Mouse (Mus musculus) lung, adult 2 months (tissue): ENCODE measurements around the gene Eif5a. TPM values are rescaled to one million over a fixed set of nuclear protein-coding genes. Genes with fewer than 3 reads are reported as not detected.

Source experiments
- DNase-seq: peaks from one replicate; pipeline ENCODE4 v3.0.0; 2022
- H3K4me1 ChIP-seq: fragments of 200-500 bp; 2 replicates; pipeline ENCODE4 v1.6.1; 2011; ENCODE audit warnings: low read length; ENCODE audit not compliant: control insufficient read depth, insufficient read depth
- H3K4me3 ChIP-seq: fragments of 200-500 bp; replicated peaks from 2 replicates; pipeline ENCODE3; 2011; ENCODE audit warnings: low read depth, mild to moderate bottlenecking, control low read depth, low read length; ENCODE audit errors: extremely low read depth
- CTCF ChIP-seq: fragments of 200-500 bp; IDR thresholded peaks from 2 replicates; pipeline ENCODE4 v1.5.1; 2011; ENCODE audit warnings: mild to moderate bottlenecking, low read length, control low read depth; ENCODE audit not compliant: insufficient read depth
- POLR2A ChIP-seq: fragments of 200-500 bp; IDR thresholded peaks from 2 replicates; pipeline ENCODE4 v1.6.1; 2011; ENCODE audit warnings: low read depth, mild to moderate bottlenecking, control low read depth, low read length, borderline replicate concordance; ENCODE audit errors: extremely low read depth
- WGBS: fragments of 180-500 bp; shearing (Covaris S2); methylation state at CpG from one replicate; pipeline ENCODE4 v1.1.7; 2018; 5-methylcytosine and 5-hydroxymethylcytosine counted together
- polyA plus RNA-seq: library from polyadenylated mRNA; depleted of rRNA; stranded (reverse); fragments of >200 nt; gene quantifications from 2 replicates; pipeline ENCODE4 v1.2.3, GENCODE M21; 2012; rRNA removed

Eif5a gene
- polyA plus RNA-seq, 1 experiment = 372 TPM

GRCm38 (mm10) chr11:69879711-69880110, 42.0 kb downstream of the Eif5a start:
- TF ChIP-seq POLR2A (no peak), CTCF (no peak)
- WGBS = 47% methylated on average over 15 of the region's 15 CpGs
- peak overlapping the region; percentile 97 for H3K4me3 ChIP-seq
- H3K4me1 ChIP-seq = peaks cover 17% of the 10 kb centered on the region
- DNase-seq = peak; percentile 45

- Histone ChIP-seq H3K4me3 (peak overlapping the region; percentile 25), H3K4me1 (peaks cover 14% of the 10 kb centered on the region)
- WGBS = 79% methylated on average over 6 of the region's 6 CpGs
- DNase-seq = no peak
- TF ChIP-seq POLR2A = no peak
- TF ChIP-seq CTCF = no peak
Observed at GRCm38 (mm10) chr11:69878952-69879351, 42.8 kb downstream of the Eif5a start.

DNA sequence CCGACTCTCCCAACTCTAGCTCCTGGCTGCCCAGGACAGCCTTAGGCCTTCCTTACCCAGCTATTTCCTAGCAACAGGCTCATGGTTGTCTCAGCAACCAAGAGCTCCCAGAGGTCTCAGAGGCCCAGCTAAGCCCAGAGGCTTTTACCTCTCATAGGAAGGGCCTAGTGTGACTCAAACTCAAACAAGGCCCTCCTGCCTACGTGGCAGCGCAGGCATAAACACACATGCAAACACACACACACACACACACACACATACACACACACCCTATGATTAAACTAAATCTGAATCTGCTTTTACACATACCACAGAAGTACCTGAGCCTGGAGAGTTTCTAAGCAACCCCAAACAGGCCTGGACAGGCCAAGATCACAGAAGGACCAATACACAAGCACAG, 43.4 kb downstream of the Eif5a start:
- Histone ChIP-seq H3K4me3 (no peak overlapping the region), H3K4me1 (peaks cover 14% of the 10 kb centered on the region)
- no peak for DNase-seq
- no peak for TF ChIP-seq CTCF
- TF ChIP-seq POLR2A = no peak
- WGBS = 53% methylated on average over 3 of the region's 3 CpGs

- 67% methylated on average over 11 of the region's 11 CpGs for WGBS
- no peak for DNase-seq
- TF ChIP-seq POLR2A (no peak), CTCF (no peak)
- peak within 1 kb of the TSS; percentile 11 for H3K4me3 ChIP-seq
- H3K4me1 ChIP-seq = peaks cover 14% of the 10 kb centered on the region
Observed at GRCm38 (mm10) chr11:69877878-69878277, 43.9 kb downstream of the Eif5a start, which contains the start of gene Tmem95. Gene Tmem95, minus strand, starts transcription at chr11:69878018.

DNA sequence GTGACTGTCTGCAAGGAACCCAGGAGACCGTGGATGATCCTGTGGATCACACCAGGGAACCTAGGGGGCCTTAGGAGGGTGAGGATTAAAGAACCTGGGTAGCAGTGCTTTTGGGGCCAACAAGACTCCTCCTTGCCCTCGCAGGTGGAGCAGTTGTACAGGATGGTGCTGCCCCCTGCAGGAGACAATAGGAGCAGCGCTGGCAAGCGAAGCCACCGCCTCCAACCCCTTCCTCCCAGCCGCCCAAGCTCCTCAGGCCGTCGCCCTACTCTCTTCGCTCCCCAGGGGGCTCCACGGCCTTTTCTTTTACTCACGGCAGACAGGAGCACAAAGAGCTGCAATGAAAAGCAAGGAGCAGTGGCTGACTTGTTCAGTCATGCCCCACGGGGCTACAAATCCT, 44.9 kb downstream of the Eif5a start:
- peak; percentile 87 for DNase-seq
- TF ChIP-seq CTCF (peak; percentile 77), POLR2A (peak; percentile 49; the same call in 1 of the 2 replicates)
- peak overlapping the region; percentile 11 for H3K4me3 ChIP-seq
- WGBS = 3% methylated on average over 12 of the region's 12 CpGs
- peaks cover 14% of the 10 kb centered on the region for H3K4me1 ChIP-seq

GRCm38 (mm10) chr11:69876186-69876585, 45.6 kb downstream of the Eif5a start:
- no peak overlapping the region for H3K4me3 ChIP-seq
- DNase-seq = peak; percentile 45
- 11% methylated on average over 7 of the region's 7 CpGs for WGBS
- peaks cover 11% of the 10 kb centered on the region for H3K4me1 ChIP-seq
- TF ChIP-seq CTCF = 0 out of 2 replicates have a peak, but pooled peaks have one; percentile 18
- TF ChIP-seq POLR2A = peak; percentile 54; the same call in 1 of the 2 replicates

- no peak overlapping the region for H3K4me3 ChIP-seq
- TF ChIP-seq POLR2A (no peak), CTCF (no peak)
- 70% methylated on average over 4 of the region's 4 CpGs for WGBS
- H3K4me1 ChIP-seq = peaks cover 4% of the 10 kb centered on the region
- no peak for DNase-seq
Observed at GRCm38 (mm10) chr11:69872451-69872850, 49.3 kb downstream of the Eif5a start.

DNA sequence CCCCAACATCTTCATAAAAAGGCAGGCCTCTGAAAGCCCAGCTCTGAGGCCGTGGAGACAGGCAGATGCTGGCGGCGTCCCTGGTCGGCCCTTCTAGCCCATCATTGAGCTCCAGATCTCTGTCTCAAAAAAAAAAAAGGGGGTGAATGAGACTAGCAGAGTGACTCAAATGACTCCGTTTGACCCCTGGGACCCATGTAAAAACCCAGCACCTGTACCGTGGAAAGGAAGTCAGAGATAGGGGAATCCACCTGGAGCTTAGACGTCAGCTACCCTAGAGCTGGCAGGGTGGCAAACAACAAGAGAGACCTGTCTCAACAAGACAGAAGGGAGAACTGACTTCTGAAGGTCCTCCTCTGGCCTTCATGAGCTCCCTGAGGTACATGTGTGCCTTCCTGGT, 49.9 kb downstream of the Eif5a start:
- Histone ChIP-seq H3K4me1 (peaks cover 4% of the 10 kb centered on the region), H3K4me3 (no peak overlapping the region)
- 89% methylated on average over 7 of the region's 7 CpGs for WGBS
- TF ChIP-seq CTCF (no peak), POLR2A (no peak)
- DNase-seq = no peak

- 89% methylated on average over 2 of the region's 2 CpGs for WGBS
- no peak for TF ChIP-seq POLR2A
- TF ChIP-seq CTCF = no peak
Observed at GRCm38 (mm10) chr11:69870289-69871069, 51.3 kb downstream of the Eif5a start.

GRCm38 (mm10) chr11:69867335-69867734, 54.4 kb downstream of the Eif5a start:
- 47% methylated on average over 9 of the region's 9 CpGs for WGBS
- no peak overlapping the region for H3K4me3 ChIP-seq
- no peak for TF ChIP-seq CTCF
- no peak for TF ChIP-seq POLR2A
- H3K4me1 ChIP-seq = no peaks in the 10 kb centered on the region; the same call in 1 of the 2 replicates
- no peak for DNase-seq

More at GRCm38 (mm10) chr11:69870289-69871069, 51.3 kb downstream of the Eif5a start:
- Histone ChIP-seq H3K4me3 (no peak overlapping the region), H3K4me1 (no peaks in the 10 kb centered on the region)
- no peak for DNase-seq

Other genes starting within 250 kb of the Eif5a start
- gene Eif4a1, start 249.5 kb downstream of the Eif5a start, polyA plus RNA-seq = 152 and 265 TPM in 2 replicates
- gene Senp3, start 239.9 kb downstream of the Eif5a start, polyA plus RNA-seq = 43.6 and 55.0 TPM in 2 replicates
- gene Tnfsf13, start 236.2 kb downstream of the Eif5a start, polyA plus RNA-seq = 16.2 and 21.3 TPM in 2 replicates
- 84.2 and 98.8 TPM in 2 replicates for gene Tnfsf12, start 226.1 kb downstream of the Eif5a start, polyA plus RNA-seq
- 12.7 and 20.0 TPM in 2 replicates for gene Tnfsfm13, start 225.9 kb downstream of the Eif5a start, polyA plus RNA-seq
- 32.0 and 51.1 TPM in 2 replicates for gene Polr2a, start 163.3 kb downstream of the Eif5a start, polyA plus RNA-seq
- 1.4 and 2.3 TPM in 2 replicates for gene Slc35g3, start 160.0 kb downstream of the Eif5a start, polyA plus RNA-seq
- gene Zbtb4, start 156.0 kb downstream of the Eif5a start, polyA plus RNA-seq = 104 and 106 TPM in 2 replicates
- 31.5 and 38.0 TPM in 2 replicates for gene Chrnb1, start 126.0 kb downstream of the Eif5a start, polyA plus RNA-seq
- gene Fgf11, start 120.1 kb downstream of the Eif5a start, polyA plus RNA-seq = 6.9 and 8.0 TPM in 2 replicates
- 9.4 and 9.5 TPM in 2 replicates for gene Tmem102, start 116.3 kb downstream of the Eif5a start, polyA plus RNA-seq
- gene Gm39566, start 106.7 kb downstream of the Eif5a start, polyA plus RNA-seq = not detected in 2 replicates
- gene Spem2, start 103.5 kb downstream of the Eif5a start, polyA plus RNA-seq = not detected in 2 replicates
- 0.15 and 0.41 TPM in 2 replicates for gene Spem1, start 99.8 kb downstream of the Eif5a start, polyA plus RNA-seq
- 32.3 and 42.0 TPM in 2 replicates for gene Nlgn2, start 84.2 kb downstream of the Eif5a start, polyA plus RNA-seq
- 151 and 173 TPM in 2 replicates for gene Tmem256, start 83.4 kb downstream of the Eif5a start, polyA plus RNA-seq
- gene Plscr3, start 75.6 kb downstream of the Eif5a start, polyA plus RNA-seq = 192 and 225 TPM in 2 replicates
- 14.4 and 17.4 TPM in 2 replicates for gene Tnk1, start 63.2 kb downstream of the Eif5a start, polyA plus RNA-seq
- not detected in 2 replicates for gene Tmem95, start 43.9 kb downstream of the Eif5a start, polyA plus RNA-seq
- 12.6 and 19.1 TPM in 2 replicates for gene Kctd11, start 40.6 kb downstream of the Eif5a start, polyA plus RNA-seq
- 11.2 and 14.3 TPM in 2 replicates for gene Acap1, start 26.4 kb downstream of the Eif5a start, polyA plus RNA-seq
- gene 2810408A11Rik, start 21.0 kb downstream of the Eif5a start, polyA plus RNA-seq = 0.65 and 1.4 TPM in 2 replicates
- 47.7 and 58.1 TPM in 2 replicates for gene Neurl4, start 20.9 kb downstream of the Eif5a start, polyA plus RNA-seq
- gene Gps2, start 8.1 kb downstream of the Eif5a start, polyA plus RNA-seq = 104 and 112 TPM in 2 replicates
- gene Ybx2, start 13.8 kb upstream of the Eif5a start, polyA plus RNA-seq = 4.6 and 6.7 TPM in 2 replicates
- 22.3 and 40.4 TPM in 2 replicates for gene Slc2a4, start 26.2 kb upstream of the Eif5a start, polyA plus RNA-seq
- gene Cldn7, start 42.8 kb upstream of the Eif5a start, polyA plus RNA-seq = 60.5 and 63.7 TPM in 2 replicates
- gene Ctdnep1, start 59.2 kb upstream of the Eif5a start, polyA plus RNA-seq = 88.3 and 102 TPM in 2 replicates
- 38.5 and 53.8 TPM in 2 replicates for gene Elp5, start 60.6 kb upstream of the Eif5a start, polyA plus RNA-seq
- gene Gabarap, start 69.2 kb upstream of the Eif5a start, polyA plus RNA-seq = 333 and 615 TPM in 2 replicates
- gene Phf23, start 73.8 kb upstream of the Eif5a start, polyA plus RNA-seq = 15.0 and 22.9 TPM in 2 replicates
- gene Dvl2, start 78.6 kb upstream of the Eif5a start, polyA plus RNA-seq = 16.7 and 20.8 TPM in 2 replicates
- 63.1 and 88.6 TPM in 2 replicates for gene Acadvl, start 93.5 kb upstream of the Eif5a start, polyA plus RNA-seq
- gene Dlg4, start 95.0 kb upstream of the Eif5a start, polyA plus RNA-seq = 28.0 and 33.7 TPM in 2 replicates
- gene Asgr1, start 132.1 kb upstream of the Eif5a start, polyA plus RNA-seq = 2.4 and 4.9 TPM in 2 replicates
- 0.51 and 0.52 TPM in 2 replicates for gene Asgr2, start 170.7 kb upstream of the Eif5a start, polyA plus RNA-seq
- 12.1 and 17.7 TPM in 2 replicates for gene Mgl2, start 208.4 kb upstream of the Eif5a start, polyA plus RNA-seq
- 4.0 and 4.2 TPM in 2 replicates for gene Clec10a, start 234.2 kb upstream of the Eif5a start, polyA plus RNA-seq